17 mouse cellular contexts compared by ENCODE assay signal in genomic region chr4:103508435-103508834, GRCm38 (mm10).
A peak's percentile ranks its signal among the peaks of the same experiment; 100 is the strongest.
DNase-seq lines count a peak whose midpoint lies in the region; ATAC-seq and TF ChIP-seq lines count a peak whose summit lies in the region.
"Had no signal": no experiment of that assay in that cellular context is flagged by ENCODE, and none has a peak within 500 bp of the region (broad histone marks: within the 10 kb centered on the region; RNA-seq: fewer than 3 reads in every experiment).

No protein-coding gene starts in this region.

- peak; percentile 78 to 84 for DNase-seq in cerebellum, postnatal 10 days
- DNase-seq in cerebellum, postnatal 36 days, result no peak
- peak; percentile 24 for DNase-seq in midbrain, postnatal 0 days (ENCODE audit: low spot score)
- DNase-seq in midbrain, embryonic 14.5 days, result no peak
- DNase-seq in left cerebral cortex, postnatal 4 days, result peak; percentile 64
- DNase-seq in spleen, postnatal 36 days (ENCODE audit: low spot score in 2 of 2), result no peak
- DNase-seq in adrenal gland, adult 18-20 months (ENCODE audit: low spot score in 2 of 2), result no peak
- DNase-seq: cerebellum, adult 9-10 months; gastrocnemius, postnatal 36 days; kidney, adult 18-20 months; thymus, adult 2 months had no signal

- no peak for ATAC-seq in midbrain, postnatal 0 days (ENCODE audit: low FRiP score)
- ATAC-seq in midbrain, embryonic 14.5 days (ENCODE audit: low FRiP score, low TSS enrichment), result no peak
- no peak for ATAC-seq in erythroblast, adult 5-6 weeks (replicated peaks; ENCODE audit: low FRiP score, poor library complexity, severe bottlenecking)
- ATAC-seq: activated CD4-positive, CD25-positive, alpha-beta regulatory T cell, adult 4 months had no signal

- no peaks in the 10 kb centered on the region for H3K4me1 ChIP-seq in midbrain, postnatal 0 days (ENCODE audit: insufficient read depth, low read length)
- no peaks in the 10 kb centered on the region for H3K4me1 ChIP-seq in midbrain, embryonic 14.5 days (ENCODE audit: control insufficient read depth, insufficient read depth, low read length)
- H3K4me1 ChIP-seq: heart, embryonic 15.5 days; hindbrain, embryonic 12.5 days; megakaryocyte, embryonic 14.5 days had no signal

- no peak overlapping the region for H3K27ac ChIP-seq in midbrain, postnatal 0 days (ENCODE audit: low read depth, low read length)
- H3K27ac ChIP-seq in midbrain, embryonic 14.5 days (replicated peaks; ENCODE audit: low read depth, low read length), result no peak overlapping the region
- H3K27ac ChIP-seq: heart, embryonic 15.5 days; hindbrain, embryonic 12.5 days had no signal

- H3K9ac ChIP-seq in midbrain, postnatal 0 days (replicated peaks; ENCODE audit: low read length, poor library complexity, severe bottlenecking), result no peak overlapping the region
- H3K9ac ChIP-seq in midbrain, embryonic 14.5 days (replicated peaks; ENCODE audit: low read length), result no peak overlapping the region
- H3K9ac ChIP-seq: heart, embryonic 15.5 days; hindbrain, embryonic 12.5 days had no signal

- intact Hi-C loops in left cerebral cortex, postnatal 4 days (cut with DNase I), result no loop called here

- 76% methylated on average over 2 of the region's 2 CpGs for WGBS in midbrain, postnatal 0 days
- WGBS in midbrain, embryonic 14.5 days, result 77% methylated on average over 2 of the region's 2 CpGs

- H3K4me2 ChIP-seq in midbrain, postnatal 0 days (ENCODE audit: low read depth, low read length, poor library complexity, severe bottlenecking), result no peak overlapping the region
- H3K4me2 ChIP-seq in midbrain, embryonic 14.5 days (ENCODE audit: low read length), result no peak overlapping the region
- H3K4me2 ChIP-seq: heart, embryonic 15.5 days; hindbrain, embryonic 12.5 days had no signal

- no peaks in the 10 kb centered on the region for H3K36me3 ChIP-seq in midbrain, postnatal 0 days (ENCODE audit: insufficient read depth, low read length)
- H3K36me3 ChIP-seq in midbrain, embryonic 14.5 days (ENCODE audit: control insufficient read depth, insufficient read depth, low read length), result no peaks in the 10 kb centered on the region
- H3K36me3 ChIP-seq: heart, embryonic 15.5 days; hindbrain, embryonic 12.5 days had no signal

- TF ChIP-seq CTCF in midbrain, postnatal 0 days (IDR thresholded peaks at IDR 0.05), result no peak

- no peaks in the 10 kb centered on the region for H3K27me3 ChIP-seq in midbrain, postnatal 0 days (ENCODE audit: insufficient read depth, low read length)
- H3K27me3 ChIP-seq in midbrain, embryonic 14.5 days (ENCODE audit: control insufficient read depth, insufficient read depth, low read length), result no peaks in the 10 kb centered on the region
- H3K27me3 ChIP-seq: CH12.LX; heart, embryonic 15.5 days; hindbrain, embryonic 12.5 days; megakaryocyte, embryonic 14.5 days had no signal

- H3K4me3 ChIP-seq in midbrain, postnatal 0 days (ENCODE audit: low read depth, low read length), result no peak overlapping the region
- H3K4me3 ChIP-seq in midbrain, embryonic 14.5 days (replicated peaks; ENCODE audit: low read depth, low read length), result no peak overlapping the region
- H3K4me3 ChIP-seq: heart, embryonic 15.5 days; hindbrain, embryonic 12.5 days; megakaryocyte, embryonic 14.5 days had no signal

- H3K9me3 ChIP-seq in midbrain, postnatal 0 days (ENCODE audit: low read length), result no peaks in the 10 kb centered on the region
- no peaks in the 10 kb centered on the region for H3K9me3 ChIP-seq in midbrain, embryonic 14.5 days (ENCODE audit: control insufficient read depth, low read length)
- H3K9me3 ChIP-seq: heart, embryonic 15.5 days; hindbrain, embryonic 12.5 days had no signal

Comparison
In these comparisons a context has a peak if more than half of its experiments do, and no peak if none do; other contexts are left out.
1. DNase-seq: peak in cerebellum, postnatal 10 days (2 of 2), midbrain, postnatal 0 days (single experiment) and left cerebral cortex, postnatal 4 days (single experiment); none in cerebellum, postnatal 36 days (0 of 2), midbrain, embryonic 14.5 days (single experiment), spleen, postnatal 36 days (0 of 2) and adrenal gland, adult 18-20 months (0 of 2).